Mouse (Mus musculus) cerebral cortex, adult 2 months (tissue): ENCODE measurements around the gene Galnt10.

ENCODE experiments used
- WGBS: fragments of 180-500 bp; shearing (Covaris S2); methylation state at CpG from one replicate; pipeline ENCODE4 v1.1.7; 2018; 5-methylcytosine and 5-hydroxymethylcytosine counted together

The Galnt10 gene

DNA sequence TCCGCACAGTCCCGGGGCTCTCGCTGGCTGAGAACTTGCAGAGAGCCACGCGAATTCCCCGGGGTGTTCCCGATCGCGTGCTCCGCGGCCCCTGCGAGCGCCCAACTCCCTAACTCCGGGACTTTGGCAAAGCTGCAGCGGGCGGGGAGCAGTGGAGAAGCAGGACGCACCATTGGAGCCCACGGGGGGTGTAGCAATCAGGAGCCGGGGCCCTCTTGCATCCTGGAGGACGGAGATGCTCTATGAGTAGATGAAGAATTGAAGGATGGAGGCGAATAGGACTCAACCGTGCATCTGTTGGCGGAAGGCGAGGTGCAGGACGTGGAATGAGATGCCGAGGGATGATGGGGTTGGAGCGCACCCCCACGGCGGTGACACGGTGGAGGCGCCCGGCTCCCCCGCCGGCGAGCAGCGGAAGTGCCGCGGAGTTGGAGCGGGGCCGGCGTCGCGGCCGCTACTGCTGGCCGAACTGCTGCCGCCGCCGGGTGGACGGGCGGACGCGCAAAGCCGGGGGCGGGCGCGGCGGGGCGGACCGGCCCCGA, at the start of gene Galnt10:
Gene Galnt10 (plus strand): TSS at position 425 of the 542 bp plus-strand sequence.
- under 1% methylated on average over 51 of the region's 60 CpGs for WGBS

DNA sequence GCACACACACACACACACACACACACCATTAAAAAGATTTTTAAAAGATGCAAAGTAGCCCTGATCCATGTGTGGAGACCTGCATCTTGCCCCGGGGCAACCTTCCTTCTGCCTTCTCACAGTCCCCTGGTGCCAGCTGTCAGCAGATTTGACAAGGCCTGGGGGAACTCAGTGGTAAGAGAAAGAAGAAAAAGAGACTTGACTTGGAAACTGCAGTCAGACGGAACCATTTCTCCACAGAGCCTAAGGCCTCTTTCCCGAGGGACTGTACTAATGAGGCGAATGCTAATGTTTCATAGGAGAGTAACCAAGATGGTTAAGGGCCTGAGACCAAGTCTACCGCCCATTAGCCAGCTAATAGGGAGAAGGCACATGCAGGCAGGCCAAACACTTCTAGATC, 49.3 kb upstream of the Galnt10 start:
- WGBS: 85% methylated on average over 5 of the region's 5 CpGs

- WGBS: 19% methylated on average over 5 of the region's 5 CpGs
These were observed 47.1 kb upstream of the Galnt10 start for GRCm38 (mm10) chr11:57598161-57598560.

- WGBS: 67% methylated on average over 6 of the region's 6 CpGs
These were observed 45.9 kb upstream of the Galnt10 start for GRCm38 (mm10) chr11:57599304-57599703.

DNA sequence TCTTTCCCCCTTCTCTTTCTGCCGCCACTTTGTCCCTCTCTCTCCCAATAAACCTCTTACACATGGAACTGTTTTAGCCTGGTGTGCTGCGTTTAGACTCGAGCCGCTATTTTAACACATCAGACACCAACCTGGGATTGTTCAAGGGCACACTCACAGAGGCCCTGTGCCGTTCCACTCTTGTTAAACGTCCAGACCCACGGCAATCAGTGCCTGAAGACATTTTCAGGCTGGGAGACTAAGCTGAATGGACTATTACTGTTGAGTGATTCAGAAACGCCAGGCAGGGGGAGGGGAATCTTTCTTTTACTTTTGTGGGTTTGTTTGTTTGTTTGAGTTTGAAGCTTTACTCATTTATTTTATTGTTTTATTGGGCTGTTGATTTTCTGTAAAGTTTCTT, 45.1 kb upstream of the Galnt10 start:
- 37% methylated on average over 8 of the region's 8 CpGs for WGBS

DNA sequence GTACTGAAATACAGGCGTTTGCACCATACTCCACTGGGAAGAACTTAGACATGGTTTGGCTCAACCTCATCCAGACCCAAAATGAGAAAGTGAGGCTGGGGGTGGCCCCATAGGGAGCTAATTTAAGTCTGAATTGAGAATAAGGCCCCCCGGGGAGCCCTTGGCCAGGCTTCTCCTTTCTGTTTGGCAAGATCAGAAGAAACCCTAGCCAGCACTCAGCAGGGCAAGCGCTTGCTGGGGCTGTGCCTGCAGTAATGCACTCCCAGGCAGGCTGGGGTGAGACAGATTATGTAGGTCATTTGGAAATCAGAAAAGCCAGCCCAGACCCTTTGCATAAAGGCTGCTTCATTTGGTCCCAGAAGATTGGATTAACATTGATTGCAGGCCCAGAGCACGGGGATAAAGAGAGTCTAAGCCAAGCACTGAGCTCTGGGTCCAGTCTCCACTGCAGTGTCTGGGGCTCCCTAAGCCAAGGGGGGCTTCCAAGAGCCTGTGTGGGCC, 44.6 kb upstream of the Galnt10 start:
- 49% methylated on average over 4 of the region's 4 CpGs for WGBS

- 73% methylated on average over 2 of the region's 2 CpGs for WGBS
These were observed 43.3 kb upstream of the Galnt10 start for GRCm38 (mm10) chr11:57601806-57602455.

DNA sequence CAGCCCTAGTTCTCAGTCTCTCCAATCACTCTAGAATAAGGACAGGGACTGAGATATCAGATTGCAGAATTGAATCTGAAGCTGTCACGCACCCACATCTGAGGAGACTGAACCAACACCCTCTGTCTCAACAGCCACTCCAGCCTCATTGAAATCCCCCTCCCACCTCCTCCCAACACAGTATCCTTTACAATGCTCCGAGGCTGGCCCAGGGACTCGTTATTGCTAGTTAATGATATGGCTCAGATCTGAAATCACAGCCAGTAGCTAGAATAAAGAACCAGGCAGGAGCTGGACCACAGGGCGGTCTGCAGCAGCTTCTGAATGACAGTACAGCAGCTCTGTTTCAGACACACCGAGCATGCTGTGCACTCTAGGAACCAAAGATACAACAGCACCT, 40.2 kb upstream of the Galnt10 start:
- 59% methylated on average over 5 of the region's 5 CpGs for WGBS

DNA sequence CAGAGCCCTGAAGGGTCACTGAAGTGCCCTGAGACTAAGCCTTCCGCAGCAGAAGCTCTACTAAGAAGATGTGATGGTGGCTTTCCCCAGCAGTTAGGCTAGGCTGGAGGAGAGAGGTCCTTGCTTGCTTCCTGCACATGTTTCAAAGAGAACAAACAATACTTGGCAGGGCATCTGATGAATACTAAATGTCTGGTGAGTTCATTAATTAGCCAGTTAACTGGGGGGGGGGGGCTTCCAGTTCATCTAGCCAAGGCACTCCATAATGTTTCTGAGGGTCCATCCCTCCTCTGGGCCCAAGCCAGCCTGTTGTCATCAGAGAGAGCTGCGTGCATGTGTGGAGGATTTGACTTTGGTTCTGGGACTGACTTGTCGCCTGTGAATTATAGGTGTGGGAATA, 39.6 kb upstream of the Galnt10 start:
- WGBS: 87% methylated on average over 3 of the region's 3 CpGs

DNA sequence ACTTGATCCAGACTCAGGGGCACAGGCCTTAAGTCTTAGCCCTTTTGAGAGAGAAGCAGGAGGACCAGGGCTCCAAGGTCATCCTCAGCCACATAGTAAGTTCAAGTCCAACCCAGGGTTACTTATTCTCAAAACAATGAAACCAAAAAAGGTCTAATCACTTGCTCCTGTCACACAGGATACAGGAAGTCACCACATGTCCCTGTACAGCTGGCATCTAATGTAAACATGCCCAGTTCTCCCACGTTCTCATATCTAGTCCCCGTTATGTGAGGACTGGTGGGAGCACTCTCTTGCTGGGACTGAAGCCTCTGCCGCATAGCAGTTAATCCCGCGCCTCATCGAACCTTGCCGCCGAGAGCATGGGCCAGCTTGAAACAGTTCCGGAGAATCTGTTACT, 30.7 kb upstream of the Galnt10 start:
- whole genome bisulfite sequencing: 94% methylated on average over 9 of the region's 9 CpGs

DNA sequence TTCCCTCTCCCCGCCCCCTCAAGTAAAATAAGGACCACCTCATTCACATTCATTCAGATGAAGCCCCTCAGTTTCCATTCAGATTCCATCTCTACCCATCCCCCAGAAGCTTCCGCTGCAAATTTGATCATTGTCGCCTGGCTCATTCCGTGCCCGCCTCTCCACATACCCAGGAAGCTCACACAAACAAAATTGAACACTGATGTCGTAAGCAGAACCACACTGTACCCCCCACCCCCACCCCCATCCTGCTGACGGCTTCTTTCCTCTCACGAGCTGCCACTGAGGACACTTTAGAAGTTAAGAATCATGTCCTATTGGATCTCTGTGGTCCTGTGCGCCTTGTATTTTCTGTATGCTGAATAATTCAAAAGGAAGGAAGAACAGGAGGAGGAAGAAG, 30.0 kb upstream of the Galnt10 start:
- 69% methylated on average over 9 of the region's 9 CpGs for WGBS

DNA sequence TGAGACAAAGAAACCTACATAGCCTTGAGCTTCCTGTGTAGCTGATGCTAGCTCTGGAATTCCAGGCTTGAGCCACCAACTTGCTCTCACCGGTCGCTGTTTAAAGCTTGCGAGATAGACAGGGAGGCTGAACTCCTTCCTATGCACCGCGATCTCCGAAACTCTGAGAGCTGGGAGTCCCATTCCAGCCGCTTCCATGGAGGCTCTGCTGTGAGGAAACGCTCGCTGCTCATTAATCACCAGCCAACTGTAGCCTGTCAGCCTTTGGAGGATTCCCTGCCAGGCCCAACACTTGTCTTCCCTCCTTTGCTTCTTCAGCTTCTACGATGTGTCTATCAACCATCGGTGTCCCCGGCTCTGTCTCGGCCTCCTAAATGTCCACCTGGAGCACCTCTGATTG, 29.4 kb upstream of the Galnt10 start:
- WGBS: 91% methylated on average over 13 of the region's 13 CpGs

- WGBS: 36% methylated on average over 15 of the region's 15 CpGs
These were observed 27.5 kb upstream of the Galnt10 start for GRCm38 (mm10) chr11:57617526-57618264.

GRCm38 (mm10) chr11:57621472-57621871, 23.8 kb upstream of the Galnt10 start:
- WGBS: 82% methylated on average over 3 of the region's 3 CpGs

GRCm38 (mm10) chr11:57624490-57624893, 20.8 kb upstream of the Galnt10 start:
- 62% methylated on average over 5 of the region's 5 CpGs for WGBS

DNA sequence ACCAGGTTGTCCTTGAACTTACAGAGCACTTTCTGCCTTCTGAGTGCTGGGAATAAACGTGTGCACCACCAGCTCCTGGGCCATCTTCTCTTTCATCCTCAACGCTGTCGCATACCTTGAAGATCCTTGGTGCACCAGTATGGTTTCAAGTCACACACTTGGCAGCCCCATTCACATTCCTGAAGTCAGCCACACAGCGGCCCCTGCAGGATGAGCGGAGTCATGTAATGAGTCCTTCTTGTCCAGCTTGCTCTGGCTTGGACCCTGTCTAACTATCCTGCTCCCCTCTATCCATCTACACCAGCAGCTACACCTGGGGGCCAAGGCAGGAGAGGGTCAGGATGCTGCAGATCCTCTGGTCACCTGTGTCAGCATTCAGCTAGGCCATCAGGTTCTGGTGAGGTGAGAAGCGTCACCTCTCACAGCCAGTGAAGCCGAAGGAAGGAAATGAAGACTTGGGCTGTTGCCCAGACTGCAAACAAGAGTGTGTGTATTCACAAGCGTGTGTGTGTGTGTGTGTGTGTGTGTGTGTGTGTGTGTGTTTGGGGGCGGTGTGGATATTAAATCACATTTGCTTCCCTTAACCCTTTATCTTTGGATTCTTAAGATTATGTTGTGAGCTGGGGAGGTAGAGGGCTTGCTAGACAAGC, 18.0 kb upstream of the Galnt10 start:
- WGBS: 59% methylated on average over 9 of the region's 9 CpGs

DNA sequence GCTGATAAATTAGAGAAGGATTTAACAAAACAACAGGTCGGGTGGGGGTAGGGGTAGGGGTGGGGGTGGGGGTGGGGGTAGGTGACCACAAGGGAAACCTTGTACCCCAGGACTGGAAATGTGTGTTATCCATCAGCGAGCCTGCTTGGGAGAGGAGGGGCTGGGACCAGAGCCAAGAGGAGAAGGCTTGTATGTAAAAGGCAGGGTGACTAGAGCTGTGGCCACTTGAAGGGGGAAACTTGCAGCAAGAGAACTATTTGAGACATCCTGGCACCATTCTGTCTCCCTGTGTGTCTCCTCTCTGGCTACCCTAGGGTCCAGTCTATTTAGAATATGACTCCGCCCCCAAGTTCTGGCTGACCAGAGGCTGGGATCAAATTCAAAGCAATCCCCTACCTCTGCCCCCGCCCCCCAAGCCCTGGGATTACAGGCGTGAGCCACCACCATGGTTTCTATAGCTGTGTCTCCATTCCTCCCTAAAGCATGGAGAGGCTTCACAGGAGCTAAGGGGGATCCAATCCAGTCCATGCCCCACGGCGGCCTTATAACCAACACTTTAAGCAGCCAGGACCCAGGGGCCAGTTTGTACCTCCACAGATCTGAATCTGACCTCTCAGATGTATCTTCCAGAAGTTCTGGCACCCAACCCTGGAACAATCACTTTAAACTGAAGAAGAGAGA, 13.3 kb upstream of the Galnt10 start:
- WGBS: 85% methylated on average over 7 of the region's 7 CpGs

- WGBS: 100% methylated on average over 2 of the region's 2 CpGs
These were observed 12.2 kb upstream of the Galnt10 start for GRCm38 (mm10) chr11:57633006-57633405.

- WGBS: 85% methylated on average over 6 of the region's 6 CpGs
These were observed 11.2 kb upstream of the Galnt10 start for GRCm38 (mm10) chr11:57633975-57634585.

DNA sequence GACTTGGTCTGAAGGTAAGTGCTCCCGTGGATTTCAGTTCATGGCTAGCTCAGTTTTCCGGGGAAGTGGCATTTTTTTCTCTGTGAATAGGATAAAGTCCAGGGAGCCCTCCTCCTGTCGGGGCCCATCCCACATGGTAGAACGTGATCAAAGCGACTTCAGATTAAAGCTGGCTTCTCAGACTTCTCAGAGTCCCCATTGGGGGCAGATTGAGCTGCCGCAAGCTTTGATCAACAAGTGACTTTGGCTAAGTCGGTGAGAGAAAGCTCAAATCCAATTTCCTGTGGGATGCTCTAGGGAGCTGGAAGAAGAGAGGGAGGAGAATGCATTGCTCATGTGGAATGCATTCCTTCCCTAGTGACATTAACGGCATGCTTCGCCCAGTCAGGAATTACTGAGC, 10.1 kb upstream of the Galnt10 start:
- WGBS: 28% methylated on average over 9 of the region's 9 CpGs

DNA sequence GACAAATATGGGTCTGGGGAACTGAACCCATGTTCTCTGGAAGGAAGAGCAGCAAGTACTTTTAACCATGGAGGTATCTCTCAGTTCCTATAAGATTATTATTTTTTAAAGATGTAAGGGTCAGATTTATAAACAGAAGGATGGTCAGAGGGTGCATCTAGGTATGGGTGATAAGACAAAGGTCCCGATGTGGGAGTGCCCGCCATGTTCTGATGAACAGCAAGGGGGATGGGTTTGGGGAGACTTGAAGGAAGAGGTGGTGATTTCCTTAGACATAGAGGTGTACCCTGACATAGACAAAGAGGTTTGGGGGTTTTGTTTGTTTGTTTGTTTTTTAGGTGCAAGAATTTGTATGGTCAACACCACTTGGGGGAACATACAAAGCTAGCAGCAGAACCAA, 1.6 kb upstream of the Galnt10 start:
- 78% methylated on average over 2 of the region's 2 CpGs for WGBS
